Mouse (Mus musculus): ENCODE data around the gene Nedd4.

- no peak for TF ChIP-seq CTCF (IDR thresholded peaks at IDR 0.05; ENCODE audit: borderline replicate concordance, insufficient read depth, low read depth, low read length)
- TF ChIP-seq POLR2A (IDR thresholded peaks at IDR 0.05; ENCODE audit: borderline replicate concordance, insufficient read depth, low read length) = peak; percentile 60; the same call in 1 of the 2 replicates
Measured at GRCm38 (mm10) chr9:72639843-72640621, 22.1 kb upstream of the Nedd4 start.
